Mouse (Mus musculus): ENCODE data around the gene Trank1.

DNA sequence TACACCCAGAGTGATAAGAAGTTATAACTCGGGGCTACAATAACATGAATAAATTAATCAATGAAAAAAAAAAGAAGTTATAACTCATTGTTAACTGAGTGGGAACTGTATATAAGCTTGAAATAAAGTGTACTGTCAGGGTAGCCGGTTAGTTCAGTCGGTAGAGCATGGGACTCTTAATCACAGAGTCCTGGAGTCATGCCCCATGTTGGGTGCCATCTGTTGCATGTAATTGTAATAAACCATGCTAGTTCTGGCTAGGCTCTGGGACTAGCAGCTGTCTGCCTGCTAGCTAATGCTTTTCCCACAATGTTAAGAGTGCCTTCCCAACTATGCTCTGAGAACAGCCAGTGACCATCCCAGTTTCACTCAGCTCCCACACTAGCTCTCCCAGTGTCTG is 60.5 kb downstream of the Trank1 start:
- TF ChIP-seq HCFC1 (IDR thresholded peaks at IDR 0.05; ENCODE audit: borderline replicate concordance, insufficient read depth, low read length) (no peak), ZNF384 (IDR thresholded peaks at IDR 0.05; ENCODE audit: low read depth, low read length) (no peak), ZC3H11A (IDR thresholded peaks at IDR 0.05; ENCODE audit: borderline replicate concordance, low read depth, low read length) (no peak), CHD2 (IDR thresholded peaks at IDR 0.05; ENCODE audit: low read depth, low read length) (no peak), MAFK (IDR thresholded peaks at IDR 0.05; ENCODE audit: insufficient read depth, low read depth, low read length) (no peak)

Data from ES-E14 (cell line).